Mouse (Mus musculus): ENCODE measurements around the gene Eri2.
A peak's percentile ranks its signal among the peaks of the same experiment; 100 is the strongest.

Gene Eri2

DNA sequence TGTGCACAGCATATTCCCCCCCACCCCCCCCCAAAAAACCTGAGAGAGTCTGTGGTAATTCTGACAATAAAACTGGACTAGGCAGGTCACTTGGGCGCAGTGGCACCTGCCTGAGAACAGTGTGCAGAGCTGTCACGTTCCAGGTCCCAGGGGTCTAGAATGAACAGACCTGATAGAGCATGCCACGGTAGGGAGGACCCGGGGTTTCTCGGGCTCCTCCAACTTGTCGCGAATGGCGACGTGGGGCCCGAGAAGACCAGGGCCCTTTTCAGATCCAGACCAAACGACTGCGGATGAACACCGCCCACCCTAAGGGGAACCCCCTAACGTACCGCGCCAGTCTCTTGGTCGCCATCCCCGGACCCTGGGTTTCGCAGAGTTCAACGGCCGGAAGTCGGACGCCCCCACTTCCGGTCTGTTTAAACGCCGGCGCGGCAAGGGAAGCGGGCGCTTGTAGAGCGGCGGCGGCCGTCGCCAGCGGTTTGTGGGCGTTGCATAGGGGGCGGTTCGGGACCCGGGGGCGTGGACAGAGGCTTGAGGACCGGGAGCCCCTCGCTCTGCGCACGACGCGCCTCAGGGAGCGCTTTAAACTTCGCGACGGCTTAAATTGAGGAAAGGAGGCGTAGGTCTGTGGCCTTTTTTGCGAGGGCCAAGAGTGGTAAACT lies at the start of gene Eri2, which contains the start of gene Rexo5:
Eri2 (minus strand) TSS at position 473 of the 665 bp plus-strand sequence.
Rexo5 (plus strand) TSS at position 421 of the 665 bp plus-strand sequence.
- DNase-seq, result peak; percentile 84 to 85

DNA sequence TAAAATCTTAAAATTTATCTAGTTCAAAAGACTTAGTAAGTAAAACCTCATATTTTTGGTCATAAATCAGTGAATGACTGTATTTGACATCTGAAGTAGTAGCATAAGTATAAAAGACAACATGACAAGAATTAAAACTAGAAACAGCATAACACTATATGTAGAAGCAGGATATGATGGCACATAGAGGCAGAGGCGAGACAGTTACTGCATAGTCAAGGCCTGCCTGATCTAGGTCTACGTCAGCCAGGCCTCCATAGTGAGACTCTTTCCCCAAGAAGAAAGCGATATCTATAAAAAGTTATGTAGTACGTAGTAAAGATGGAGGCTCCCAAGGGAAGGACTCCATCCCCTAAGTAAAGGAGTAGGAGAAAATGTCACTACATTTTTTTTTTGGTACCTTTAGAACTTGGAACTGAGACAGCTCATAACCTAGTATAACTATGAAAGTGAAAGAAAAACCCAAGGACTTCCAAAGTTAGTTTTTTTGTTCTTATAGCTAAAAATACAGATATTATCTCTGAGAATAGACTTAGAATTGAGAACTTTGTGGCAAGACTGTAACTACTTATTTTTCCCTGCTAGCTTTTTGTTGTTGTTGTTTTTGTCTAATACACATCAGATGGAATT lies 48.1 kb upstream of the Eri2 start:
- no peak for DNase-seq

DNA sequence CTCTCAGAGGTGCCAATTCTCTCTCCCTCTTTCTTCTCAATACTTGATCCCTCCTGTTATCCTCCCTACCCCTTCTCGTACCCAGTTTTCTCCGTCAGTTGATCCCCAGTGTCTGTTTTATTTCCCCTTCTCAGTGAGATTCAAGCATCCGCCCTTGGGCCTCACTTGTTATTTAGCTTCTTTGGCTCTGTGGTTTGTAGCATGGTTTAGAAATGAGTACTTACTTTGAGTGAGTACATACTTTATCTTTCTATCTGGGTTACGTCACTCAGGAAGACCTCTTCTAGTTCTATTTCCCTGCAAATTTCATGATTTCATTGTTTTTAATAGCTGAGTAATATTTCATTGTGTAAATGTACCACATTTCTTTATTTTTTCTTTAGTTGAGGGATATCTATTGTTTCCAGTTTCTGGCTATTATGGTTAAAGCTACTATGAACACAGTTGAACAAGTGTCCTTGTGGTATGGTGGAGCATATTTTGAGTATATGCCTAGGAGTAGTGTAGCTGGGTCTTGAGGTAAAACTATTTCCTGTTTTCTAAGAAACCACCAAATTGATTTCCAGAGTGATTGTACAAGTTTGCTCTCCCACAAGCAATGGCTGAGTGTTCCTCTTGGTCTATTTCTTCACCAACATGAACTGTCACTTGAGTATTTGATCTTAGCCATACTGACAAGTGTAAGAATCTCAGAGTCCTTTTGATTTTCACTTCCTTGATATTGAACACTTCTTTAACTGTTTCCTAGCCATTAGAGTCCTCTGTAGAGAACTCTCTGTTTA lies 42.3 kb upstream of the Eri2 start:
- no peak for DNase-seq

DNA sequence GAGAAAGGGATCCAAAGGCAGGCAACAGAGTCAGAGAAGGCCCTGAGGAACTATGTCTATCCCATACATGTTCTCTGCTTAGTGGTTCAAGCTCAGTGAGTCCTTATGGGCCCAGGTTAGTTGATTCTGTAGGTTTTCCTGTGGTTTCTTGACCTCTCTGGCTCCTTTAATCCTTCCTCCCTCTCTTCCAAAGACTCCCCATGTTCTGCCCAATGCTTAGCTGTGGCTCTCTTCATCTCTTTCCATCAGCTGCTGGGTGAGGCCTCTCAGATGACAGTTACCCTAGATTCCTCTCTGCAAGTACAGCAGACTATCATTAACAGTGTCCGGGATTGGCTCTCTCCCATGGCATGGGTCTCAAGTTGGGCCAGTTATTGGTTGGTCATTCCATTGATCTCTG lies 41.5 kb upstream of the Eri2 start:
- no peak for DNase-seq

DNA sequence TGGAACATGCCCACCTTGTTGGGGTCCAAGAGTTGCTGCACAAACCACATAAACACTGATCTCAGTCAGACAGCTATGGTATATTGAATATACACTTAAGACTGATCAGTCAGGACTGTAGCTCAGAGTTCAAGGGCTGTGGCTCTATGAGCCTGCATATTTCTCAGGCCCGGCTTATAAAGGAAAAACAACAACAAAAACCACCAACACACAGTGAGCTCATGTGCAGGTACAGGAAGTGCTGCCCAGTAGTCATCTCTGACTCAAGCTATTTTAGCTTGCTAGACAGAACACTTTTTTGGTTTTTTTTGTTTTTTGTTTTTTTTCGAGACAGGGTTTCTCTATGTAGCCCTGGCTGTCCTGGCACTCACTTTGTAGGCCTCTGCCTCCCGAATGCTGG lies 14.9 kb upstream of the Eri2 start:
- DNase-seq, result no peak

DNA sequence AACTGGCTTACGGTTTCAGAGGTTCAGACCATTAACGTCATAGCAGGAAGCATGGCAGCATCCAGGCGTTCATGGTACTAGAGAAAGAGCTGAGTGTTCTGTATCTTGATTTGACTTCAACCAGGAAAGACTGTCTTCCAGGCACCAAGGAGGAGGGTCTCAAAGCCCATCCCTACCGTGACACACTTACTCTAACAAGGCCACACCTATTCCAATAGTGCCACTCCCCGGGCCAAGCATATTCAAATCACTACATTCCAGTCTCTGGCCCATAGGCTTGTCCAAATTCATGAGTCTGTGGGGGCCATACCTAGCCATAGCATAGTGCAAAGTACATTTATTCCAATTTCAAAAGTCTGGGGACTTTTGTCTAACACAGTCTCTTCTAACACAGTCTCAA lies 13.5 kb upstream of the Eri2 start:
- no peak for DNase-seq

DNA sequence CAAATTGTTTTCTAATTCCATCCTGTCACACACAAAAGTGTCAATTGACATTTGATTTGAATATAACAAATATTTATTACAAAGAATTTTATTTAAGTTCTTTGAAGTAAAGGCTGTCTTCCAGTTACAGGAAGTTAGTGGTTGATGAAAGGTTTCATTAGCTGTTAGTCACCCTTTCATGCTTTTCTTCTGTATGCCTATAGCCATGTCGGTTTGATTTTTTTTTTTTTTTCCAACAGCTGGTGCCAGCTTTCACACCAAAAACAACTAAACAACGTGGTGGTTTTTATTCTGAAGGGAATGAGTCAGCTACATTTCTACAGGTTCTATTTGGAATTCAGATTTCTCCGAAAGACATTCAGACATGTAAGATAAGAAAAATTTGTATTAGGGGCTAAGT lies 7.1 kb upstream of the Eri2 start:
- DNase-seq, result no peak

DNA sequence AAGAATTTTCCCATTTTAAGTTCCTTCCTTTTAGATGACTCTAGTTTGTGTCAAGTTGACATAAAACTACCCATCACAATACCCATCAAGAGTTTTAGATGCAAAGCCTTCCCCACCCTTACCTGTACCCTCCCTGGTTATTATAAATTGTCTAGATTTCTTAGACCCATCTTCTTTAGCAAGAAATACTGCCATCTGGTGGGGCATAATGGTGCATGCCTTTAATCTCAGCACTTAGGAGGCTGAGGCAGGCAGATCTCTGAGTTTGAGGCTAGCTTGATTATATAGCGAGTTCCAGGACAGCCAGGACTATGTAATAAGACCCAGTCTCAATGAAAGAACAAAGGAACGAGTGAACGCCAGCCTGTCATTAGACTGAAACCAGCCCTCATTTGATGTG lies 6.6 kb upstream of the Eri2 start:
- no peak for DNase-seq

DNA sequence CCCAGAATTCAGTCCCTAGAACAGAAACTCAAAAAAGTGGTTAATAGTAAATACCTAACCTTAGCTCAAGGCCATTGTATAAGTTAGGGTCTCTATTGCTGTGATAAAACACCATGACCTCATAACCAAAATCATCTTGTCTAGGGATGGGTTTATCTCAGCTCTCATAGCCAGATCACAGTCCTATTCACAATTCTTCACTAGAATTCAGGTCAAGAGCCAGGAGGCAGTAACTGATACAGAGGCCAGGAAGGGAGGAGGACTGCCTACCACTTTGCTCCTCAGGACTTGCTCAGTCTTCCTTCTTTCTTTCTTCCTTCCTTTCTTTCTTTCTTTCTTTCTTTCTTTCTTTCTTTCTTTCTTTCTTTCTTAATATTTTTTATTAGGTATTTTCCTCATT lies 1.5 kb upstream of the Eri2 start:
- DNase-seq, result no peak

DNA sequence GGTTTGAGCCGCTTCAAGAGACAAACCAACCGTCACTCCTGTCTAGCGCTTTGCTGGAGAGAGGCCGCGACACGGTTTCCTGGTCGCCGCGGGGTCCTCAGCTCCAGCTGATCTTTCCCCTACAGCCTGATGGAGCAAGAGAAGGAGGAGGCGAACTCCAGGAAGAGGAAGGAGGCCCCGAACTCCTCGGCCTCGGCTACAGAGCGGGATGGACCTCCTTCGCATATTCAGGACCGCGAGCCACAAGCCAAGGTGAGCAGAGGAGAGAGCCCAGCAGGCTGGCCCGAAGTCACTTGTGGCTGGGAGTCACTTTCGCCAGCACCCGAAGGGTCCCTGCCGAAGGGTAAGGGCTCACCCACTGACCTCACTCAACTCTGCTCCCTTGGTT lies 387 bp upstream of the Eri2 start:
- DNase-seq, result no peak

DNA sequence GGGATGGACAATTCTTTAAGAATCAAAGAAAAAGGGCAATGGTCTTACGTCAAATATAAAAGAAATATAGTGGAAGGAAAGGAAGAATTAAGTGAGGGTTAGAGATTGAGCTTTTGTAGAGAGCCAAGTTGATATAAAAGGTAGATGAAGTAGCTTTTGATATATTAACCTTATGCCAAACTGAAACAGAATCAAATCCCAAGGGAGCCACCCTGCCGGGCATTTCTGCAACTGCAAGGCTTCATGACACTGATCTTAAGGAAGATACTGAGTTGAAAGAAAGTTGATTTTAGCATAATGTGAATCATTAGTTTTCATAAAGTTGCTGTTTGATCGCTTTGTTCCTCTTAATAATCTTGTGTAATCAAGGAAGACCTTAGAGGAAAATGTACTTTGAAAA lies 4.8 kb downstream of the Eri2 start:
- no peak for DNase-seq

DNA sequence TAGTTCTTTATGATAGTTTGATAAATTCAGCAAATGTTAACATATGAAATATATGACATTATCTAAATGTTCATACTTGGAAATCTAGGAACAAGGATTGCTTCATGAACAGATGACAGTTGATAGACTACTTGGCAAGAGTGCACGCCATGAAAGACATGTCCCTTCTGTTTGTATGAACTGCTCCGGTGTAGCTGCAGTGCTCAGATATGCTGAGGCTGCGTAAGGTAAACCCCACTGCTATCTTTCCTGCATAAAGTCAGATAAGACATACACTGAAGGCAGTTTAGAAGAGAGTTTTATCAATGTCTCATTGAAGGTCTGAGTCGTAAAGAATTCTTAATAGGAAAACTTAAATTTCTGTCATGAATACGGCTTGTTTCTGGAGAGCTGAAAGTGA lies 8.9 kb downstream of the Eri2 start:
- DNase-seq, result no peak

DNA sequence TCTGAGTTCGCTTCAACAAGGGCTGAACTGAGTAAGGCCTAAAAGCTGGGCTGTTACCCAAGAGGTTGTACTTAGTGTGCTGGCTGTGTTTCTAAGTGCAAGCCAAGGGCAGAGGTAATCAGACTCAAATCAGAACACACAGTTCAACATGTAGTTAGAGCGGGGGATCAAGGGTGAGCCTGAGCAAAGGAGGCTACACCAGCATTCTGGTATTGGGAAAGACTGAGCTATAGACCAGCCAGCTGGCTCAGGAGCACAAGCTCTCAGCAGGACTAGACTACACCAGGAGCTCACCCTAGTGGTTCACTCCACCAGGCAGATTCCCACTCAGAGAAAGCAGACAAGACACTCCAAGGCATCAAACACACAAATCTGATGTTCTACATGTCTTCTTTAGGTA lies 10.4 kb downstream of the Eri2 start:
- DNase-seq, result no peak

DNA sequence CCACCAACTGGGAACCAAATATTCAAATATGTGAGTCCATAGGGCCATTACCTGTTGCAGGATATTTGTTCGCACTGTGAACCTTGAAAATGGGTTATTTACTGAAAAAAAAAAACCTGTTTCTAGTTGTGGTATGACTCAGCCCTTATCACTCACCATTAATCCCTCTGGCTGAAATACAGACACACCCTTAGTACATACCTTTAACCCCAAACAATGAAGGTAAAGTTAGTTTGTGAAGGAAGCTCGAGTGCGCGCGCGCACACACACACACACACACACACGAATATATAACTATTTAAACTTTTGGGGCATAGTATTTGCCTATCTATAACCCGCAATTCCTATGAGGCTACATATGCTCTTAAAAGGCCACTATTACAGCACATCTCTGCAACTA lies 24.0 kb downstream of the Eri2 start:
- no peak for DNase-seq

DNA sequence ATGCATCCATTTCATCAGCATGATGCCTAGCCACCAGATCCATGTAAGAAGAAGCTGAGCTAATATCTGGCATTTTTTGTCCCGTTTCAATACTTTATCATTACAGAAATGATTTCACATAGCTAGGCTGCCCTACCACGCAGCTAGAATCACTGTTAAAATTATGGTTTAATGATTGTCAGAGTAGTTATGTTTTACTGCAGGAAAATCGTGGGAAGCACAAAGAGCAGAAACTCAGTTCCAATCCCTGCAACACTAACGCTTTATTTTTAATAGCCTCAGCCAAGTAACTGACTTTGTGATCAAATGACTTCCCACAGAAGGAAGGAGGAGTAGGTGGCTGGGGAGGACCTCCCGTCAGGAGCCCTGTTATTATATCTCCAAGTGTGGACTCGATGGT lies 26.9 kb downstream of the Eri2 start:
- no peak for DNase-seq

DNA sequence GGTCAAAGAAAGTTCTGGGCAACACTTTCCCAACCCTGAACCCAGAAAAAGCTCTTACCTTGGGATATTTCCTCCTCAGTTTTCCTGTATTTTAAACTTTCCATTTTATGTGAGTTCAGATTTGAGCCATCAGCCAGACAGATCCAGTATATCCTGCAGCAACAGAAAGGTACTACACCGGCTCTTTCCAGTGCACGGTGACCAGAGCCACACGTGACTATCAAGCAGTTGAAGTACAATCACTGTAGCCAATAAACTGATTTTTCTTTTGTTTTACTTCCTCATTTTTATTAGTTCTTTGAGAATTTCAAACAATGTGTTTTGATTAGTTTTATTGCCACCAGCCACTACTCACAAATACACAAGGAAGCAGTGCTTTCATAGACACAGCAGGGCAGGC lies 29.5 kb downstream of the Eri2 start:
- DNase-seq, result no peak

DNA sequence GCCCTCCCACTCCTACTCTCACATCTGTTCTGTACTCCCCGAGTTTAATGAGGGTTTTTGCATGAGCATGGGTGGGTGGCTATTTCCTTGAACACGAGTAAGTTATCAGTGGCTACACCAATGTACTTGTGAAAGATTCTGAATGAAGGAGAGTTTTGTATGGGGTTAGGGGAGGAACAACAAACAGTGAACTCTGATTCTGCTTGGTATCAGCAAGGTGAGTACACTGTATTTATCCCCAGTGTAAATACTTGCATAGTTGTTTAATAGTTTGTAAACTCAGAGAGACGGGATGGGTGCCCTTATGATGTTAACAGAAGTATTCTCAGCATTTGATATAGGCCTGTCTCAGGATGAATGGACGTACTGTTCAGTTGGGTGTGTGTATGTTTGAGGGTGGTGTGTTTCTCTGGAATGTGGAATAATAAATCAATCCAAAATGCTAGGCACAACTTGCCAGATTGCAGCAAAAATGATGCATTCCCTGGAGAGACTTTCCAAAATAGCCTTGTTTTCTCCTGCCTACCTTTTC lies 31.6 kb downstream of the Eri2 start:
- no peak for DNase-seq

DNA sequence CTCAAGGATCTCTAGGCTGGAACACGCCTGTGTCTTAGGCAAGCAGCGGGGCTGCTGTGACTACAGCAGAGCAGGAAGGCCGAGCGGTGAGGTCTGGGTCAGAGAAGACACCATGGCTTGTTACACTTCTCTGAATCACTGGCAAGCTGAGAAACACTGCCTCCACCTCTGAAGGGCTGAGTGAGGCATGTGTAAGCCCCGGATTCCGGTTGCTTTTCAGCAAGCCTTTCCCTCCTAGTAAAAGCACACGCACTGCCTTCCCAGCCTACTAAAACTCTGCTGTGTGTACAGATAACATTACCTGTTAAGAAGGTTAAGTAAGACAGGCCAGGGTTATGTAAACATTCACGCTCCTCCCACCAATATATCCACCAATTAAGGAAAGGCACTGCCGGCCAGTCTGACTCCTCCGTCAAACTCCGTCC lies 33.3 kb downstream of the Eri2 start, which contains the start of gene Acsm3:
Acsm3 (plus strand) TSS at position 397 of the 425 bp plus-strand sequence.
- DNase-seq, result no peak

DNA sequence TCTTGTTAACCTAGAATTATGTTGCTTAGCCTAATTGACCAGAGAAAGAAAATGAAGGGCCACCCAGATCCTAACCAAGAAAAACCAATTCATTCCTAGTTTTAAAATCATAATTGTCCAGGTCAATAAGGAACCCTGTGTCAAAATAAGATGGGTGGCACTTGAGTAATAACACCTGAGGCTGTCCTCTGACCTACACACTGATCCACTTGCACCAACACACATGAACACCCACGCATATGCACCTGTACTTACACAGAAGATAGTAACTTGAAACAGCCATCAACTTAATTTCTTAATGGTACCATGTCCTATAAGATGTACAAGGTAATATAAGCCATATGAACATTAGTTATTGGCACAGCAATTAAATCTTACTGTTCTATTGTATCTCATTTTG lies 40.2 kb downstream of the Eri2 start:
- no peak for DNase-seq

DNA sequence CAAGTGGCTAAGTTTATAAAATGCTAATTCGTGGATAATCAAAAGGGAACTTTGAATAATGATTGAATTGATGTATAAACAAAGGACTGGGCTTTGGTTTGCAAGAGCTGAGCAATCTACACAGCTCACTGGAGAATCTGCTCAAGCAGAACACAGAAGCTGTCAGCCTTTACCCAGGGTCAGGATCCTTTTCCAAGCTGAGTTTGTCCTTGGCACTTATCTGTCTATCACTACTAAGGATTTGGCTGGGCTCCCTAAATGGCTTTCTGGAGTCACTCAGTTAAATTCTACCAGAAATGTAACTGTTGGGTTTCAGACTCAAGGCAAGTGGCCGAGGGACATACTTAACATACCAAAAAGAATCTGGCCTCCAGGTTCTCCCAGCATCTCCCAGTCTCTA lies 43.9 kb downstream of the Eri2 start:
- DNase-seq, result no peak

DNA sequence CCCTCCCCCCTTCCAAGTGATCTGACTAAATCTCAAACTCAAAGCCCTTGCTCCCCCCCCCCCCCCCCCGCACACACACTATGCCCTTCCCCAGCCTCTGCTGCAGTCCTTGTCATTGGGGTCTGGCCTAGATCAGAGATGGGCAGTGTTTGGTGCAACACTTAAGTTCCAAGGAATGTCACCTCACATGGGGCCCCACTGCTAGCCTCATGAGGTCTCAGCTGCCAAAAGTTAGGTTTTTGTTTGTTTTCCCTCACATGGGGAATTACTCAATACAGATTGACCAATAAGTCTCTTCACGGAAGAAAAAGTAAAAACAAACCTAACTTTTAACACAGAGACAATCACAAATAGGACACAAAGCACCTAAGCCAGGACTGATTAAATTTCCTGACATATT lies 45.1 kb downstream of the Eri2 start:
- no peak for DNase-seq

DNA sequence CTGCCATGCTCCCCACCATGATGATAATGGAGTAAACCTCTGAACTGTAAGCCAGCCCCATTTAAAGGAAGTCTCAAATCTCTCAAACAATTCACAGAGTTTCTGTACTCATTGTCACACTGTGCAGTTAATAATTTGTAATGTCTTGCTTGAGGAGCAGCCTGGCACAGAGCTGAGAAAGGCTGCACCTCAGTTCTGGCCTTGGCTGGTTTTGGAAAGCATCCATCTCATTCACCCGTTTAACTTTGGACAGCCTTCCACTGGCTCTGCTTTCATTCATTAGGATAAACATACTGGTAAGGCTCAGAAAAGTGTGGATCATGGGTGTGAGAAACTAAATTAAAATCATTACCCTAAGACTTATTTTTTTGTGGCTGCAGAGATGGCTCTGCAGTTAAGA lies 48.0 kb downstream of the Eri2 start:
- DNase-seq, result no peak

DNA sequence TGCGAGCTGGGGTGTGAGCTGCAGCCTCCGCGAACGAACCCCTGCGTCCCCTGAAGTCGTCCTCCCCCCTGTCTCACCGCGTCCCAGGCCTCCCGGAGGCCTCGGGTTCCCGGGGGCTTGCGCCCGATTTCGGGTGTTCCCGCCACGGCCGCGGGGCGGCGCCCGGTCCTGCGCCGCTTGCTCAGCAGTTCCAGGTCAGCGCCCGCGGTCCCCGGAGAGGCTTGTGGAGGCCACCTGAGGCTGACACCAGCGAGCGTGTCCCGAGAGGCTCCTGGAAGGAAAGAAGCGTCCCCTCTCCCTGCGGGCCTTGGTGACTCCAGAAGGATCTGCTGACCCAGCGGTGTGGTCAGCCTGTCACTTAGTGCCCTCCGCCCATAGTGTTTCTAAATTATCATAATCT lies 49.5 kb downstream of the Eri2 start:
- DNase-seq, result no peak

All from cerebellum, postnatal 14 days (tissue).